Mouse (Mus musculus) fibroblast of lung, adult 2 months (primary cell): ENCODE measurements around the gene 2210011C24Rik.

Experiments used
- DNase-seq: peaks from one replicate; pipeline ENCODE4 v3.0.0-alpha.2; 2011; ENCODE audit warnings: low read depth

Gene 2210011C24Rik

GRCm38 (mm10) chr8:84011705-84012498 lies at the start of gene 2210011C24Rik:
TSS of gene 2210011C24Rik (minus strand) at chr8:84012171.
- DNase-seq = no peak

- no peak for DNase-seq
These were observed 48.3 kb upstream of the 2210011C24Rik start for GRCm38 (mm10) chr8:84060245-84060644.

DNA sequence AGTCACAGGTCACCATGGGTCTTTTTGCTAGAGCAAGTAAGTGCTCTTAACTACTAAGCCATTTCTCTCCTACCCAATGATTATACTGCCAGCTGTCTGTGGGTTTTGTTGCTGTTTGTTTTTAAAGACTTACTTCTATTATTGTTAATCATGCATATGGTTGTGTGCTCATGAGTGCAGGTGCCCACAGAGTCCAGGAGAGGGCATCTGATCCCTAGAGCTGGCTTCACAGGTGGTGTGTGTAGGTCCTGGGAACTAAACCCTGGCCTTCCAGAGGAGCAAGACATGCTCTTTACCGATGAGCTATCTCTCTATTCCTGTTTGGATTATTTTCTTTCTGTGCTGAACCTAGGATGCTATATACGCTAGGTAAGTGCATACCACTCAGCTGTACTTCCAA lies 47.3 kb upstream of the 2210011C24Rik start:
- DNase-seq = no peak

GRCm38 (mm10) chr8:84057827-84058226 lies 45.9 kb upstream of the 2210011C24Rik start:
- no peak for DNase-seq

- no peak for DNase-seq
These were observed 41.3 kb upstream of the 2210011C24Rik start for GRCm38 (mm10) chr8:84053229-84053628.

DNA sequence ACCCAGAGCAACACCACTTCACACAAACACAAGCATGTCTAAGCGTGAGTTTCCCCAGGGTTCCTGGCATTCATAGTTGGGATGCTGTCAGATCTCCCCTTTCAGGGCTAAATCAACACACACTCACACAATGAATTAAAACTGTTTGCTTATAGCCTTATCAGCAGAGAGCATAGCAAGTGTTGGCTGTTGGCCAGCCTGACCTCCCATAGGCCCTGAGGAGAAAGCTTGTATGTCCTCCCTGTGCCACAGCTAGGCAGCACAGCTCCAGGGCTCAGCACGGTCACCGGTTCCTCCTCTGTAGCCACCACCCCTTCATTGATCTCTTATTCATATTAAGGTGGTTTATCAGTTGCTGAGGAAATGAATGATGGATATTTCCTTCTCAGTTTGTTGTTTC lies 40.8 kb upstream of the 2210011C24Rik start:
- DNase-seq = no peak

DNA sequence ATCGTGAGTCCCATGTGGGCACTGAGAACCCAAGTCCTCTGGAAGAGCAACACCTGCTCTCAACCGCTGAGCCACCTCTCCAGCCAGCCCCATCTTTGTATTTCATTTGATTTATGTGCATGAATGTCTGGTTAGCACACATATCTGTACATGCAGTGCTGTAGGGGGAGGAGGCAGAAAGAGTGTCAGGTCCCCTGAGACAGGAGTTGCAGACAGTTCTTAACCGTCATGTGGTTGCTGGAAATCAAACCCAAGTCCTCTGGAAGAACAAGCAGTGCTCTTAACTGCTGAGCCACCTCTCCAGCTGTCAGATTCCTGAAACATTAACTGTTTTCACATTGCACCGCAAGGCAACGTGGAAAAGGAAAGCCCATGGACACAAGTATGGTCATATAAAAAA lies 36.2 kb upstream of the 2210011C24Rik start:
- no peak for DNase-seq

DNA sequence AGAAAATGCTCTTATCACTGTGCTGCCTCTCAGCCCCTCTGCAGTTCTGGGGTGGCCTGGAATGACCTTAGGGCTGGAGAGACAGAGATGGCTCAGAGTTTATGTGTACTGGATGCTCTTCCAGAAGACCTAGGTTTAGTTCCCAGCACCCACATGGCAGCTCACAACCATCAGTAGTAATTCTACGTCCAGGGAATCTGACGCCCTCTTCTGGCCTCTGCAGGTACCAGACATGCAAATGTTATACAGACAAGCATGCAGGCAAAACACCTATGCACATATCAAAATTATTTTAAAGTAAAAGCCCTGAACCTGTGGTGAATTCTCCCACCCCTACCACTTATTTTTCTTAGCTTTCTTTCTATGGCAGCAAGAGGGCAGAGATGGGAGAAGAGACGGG lies 34.5 kb upstream of the 2210011C24Rik start:
- DNase-seq = no peak

- DNase-seq = no peak
These were observed 32.9 kb upstream of the 2210011C24Rik start, which contains the start of gene Rln3 for GRCm38 (mm10) chr8:84044900-84045299. TSS of gene Rln3 (minus strand) at chr8:84045000.

DNA sequence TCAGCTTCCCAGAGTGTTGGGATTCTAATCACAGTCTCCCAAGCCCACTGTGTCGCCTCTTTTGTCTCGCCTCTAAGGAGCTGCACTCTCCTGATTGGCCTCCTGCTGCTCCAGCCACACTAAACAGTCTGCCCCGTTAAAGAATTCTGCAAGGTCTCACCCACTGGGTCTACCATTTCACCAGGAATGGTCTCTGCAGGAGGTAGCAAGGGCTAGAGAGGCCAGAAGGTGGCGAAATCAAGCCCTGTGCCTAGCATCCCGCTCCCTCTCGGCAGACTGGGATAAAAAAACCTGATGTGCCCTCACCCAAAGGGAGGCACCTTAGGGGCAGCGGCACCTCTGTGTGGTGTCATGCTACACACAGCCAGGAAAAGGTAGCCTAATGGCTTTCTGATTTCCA lies 32.1 kb upstream of the 2210011C24Rik start:
- no peak for DNase-seq

DNA sequence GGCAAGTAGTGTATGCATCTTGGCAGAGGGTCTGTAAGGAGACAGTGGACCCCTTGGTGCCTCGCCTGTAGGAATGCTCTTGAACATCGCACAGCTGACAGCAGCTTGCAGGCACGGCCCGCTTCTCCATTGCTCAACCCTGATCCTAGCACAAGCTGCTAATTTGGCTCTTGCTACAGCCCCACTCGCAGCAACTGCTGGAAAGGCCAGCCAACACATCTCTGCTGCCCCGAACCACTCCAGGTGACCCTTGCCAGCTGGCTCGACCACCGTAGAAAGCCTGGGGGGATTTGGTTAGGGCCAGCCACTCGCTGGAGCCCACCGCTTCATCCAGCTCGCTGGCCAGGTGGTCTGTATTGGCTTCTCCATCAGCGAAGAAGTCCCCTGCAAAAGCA lies 31.0 kb upstream of the 2210011C24Rik start:
- DNase-seq = no peak

- DNase-seq = no peak
These were observed 30.3 kb upstream of the 2210011C24Rik start, which contains the start of gene Il27ra for GRCm38 (mm10) chr8:84042066-84042947. TSS of gene Il27ra (minus strand) at chr8:84042589.

GRCm38 (mm10) chr8:84039050-84039449 lies 27.1 kb upstream of the 2210011C24Rik start:
- DNase-seq = peak; percentile 44

- no peak for DNase-seq
These were observed 26.0 kb upstream of the 2210011C24Rik start for GRCm38 (mm10) chr8:84038015-84038414.

GRCm38 (mm10) chr8:84032777-84033176 lies 20.8 kb upstream of the 2210011C24Rik start:
- peak; percentile 62 for DNase-seq

- no peak for DNase-seq
These were observed 17.3 kb upstream of the 2210011C24Rik start for GRCm38 (mm10) chr8:84029272-84029671.

GRCm38 (mm10) chr8:84027449-84027848 lies 15.5 kb upstream of the 2210011C24Rik start:
- DNase-seq = no peak

DNA sequence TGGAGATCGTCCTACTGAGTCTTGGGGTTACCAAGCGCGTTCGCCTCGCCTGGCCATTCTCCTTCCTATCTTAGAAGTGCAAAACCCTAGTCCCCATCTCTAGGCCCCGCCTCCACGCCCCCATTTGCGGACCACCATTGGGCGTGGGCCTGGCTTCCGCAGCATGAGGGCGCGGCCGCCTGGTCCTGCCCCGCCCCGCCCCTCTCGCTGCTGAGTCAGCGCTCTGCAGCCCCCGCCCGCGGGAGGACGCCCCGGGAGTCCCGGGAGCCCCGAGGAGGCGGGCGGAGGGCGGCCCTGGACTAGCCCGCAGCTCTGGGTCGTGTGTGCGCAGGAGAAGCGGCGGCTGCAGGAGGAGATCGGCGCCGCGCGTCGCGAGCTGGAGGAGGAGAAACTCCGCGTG lies 13.9 kb upstream of the 2210011C24Rik start:
- no peak for DNase-seq

GRCm38 (mm10) chr8:84024171-84024570 lies 12.2 kb upstream of the 2210011C24Rik start:
- DNase-seq = no peak

DNA sequence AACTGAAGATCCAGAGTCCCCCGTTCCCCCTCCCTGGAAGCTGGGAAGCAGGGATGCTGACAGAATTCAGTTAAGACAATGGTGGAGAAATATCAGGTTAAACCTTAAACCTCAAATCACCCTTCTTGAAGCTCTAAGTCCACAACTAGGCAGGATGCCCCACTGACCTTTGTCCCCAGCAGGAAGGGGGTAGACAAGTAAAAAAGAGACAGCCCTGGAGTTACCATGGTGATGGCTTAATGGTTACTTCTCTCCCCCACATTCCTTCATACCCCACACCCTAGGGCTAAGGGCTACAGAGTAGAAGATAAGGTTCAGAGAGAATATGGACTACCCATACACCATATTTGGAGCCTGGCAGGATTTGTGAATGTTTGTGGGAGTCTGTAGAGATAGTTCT lies 11.7 kb upstream of the 2210011C24Rik start:
- DNase-seq = no peak

GRCm38 (mm10) chr8:84023085-84023484 lies 11.1 kb upstream of the 2210011C24Rik start:
- no peak for DNase-seq

DNA sequence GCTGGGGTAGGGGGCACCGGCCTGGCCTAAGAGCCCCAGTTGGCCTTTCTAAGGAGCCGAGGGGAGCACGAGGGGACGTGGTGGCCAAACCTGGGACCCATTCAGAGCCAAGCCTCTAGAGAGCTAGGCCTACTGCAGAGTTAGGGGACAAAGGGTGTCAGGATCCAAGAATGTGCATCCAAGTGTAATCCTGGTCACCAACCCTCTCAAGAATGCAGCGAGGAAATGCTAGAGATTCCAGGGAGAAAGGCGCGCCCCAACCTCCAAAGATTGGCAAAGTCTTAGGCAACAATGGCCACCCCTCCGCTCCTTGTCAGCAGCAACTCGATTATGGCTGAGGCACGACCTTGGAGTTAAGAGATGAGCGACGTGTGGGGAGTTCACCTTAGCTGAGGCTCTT lies 9.6 kb upstream of the 2210011C24Rik start:
- DNase-seq = no peak

GRCm38 (mm10) chr8:84021096-84021495 lies 9.1 kb upstream of the 2210011C24Rik start, which contains the start of gene Palm3:
TSS of gene Palm3 (plus strand) at chr8:84021471.
- DNase-seq = no peak
